Mouse (Mus musculus) thymus, adult 2 months (tissue): ENCODE measurements around the gene Ebpl. TPM values are rescaled to one million over a fixed set of nuclear protein-coding genes. Genes with fewer than 3 reads are reported as not detected.
A peak's percentile ranks its signal among the peaks of the same experiment; 100 is the strongest.

ENCODE experiments used
- DNase-seq: peaks from one replicate; pipeline ENCODE4 v3.0.0; 2021
- H3K27ac ChIP-seq: fragments of 200-500 bp; 2 replicates; pipeline ENCODE4 v1.5.1; 2012; ENCODE audit warnings: low read length, control low read depth; ENCODE audit not compliant: control insufficient read depth, insufficient read depth
- H3K27me3 ChIP-seq: fragments of 200-500 bp; 2 replicates; pipeline ENCODE4 v1.6.1; 2012; ENCODE audit warnings: mild to moderate bottlenecking, low read length, moderate library complexity, mixed read lengths; ENCODE audit not compliant: control insufficient read depth, insufficient read depth
- H3K36me3 ChIP-seq: fragments of 200-500 bp; 2 replicates; pipeline ENCODE4 v1.6.1; 2012; ENCODE audit warnings: mild to moderate bottlenecking, low read length, moderate library complexity; ENCODE audit not compliant: control insufficient read depth, insufficient read depth
- H3K4me1 ChIP-seq: fragments of 200-500 bp; replicated peaks from 2 replicates; pipeline ENCODE4 v1.6.1; 2012; ENCODE audit warnings: low read length; ENCODE audit not compliant: control insufficient read depth, insufficient read depth
- H3K4me3 ChIP-seq: fragments of 200-500 bp; 2 replicates; pipeline ENCODE4 v1.5.1; 2012; ENCODE audit warnings: mild to moderate bottlenecking, low read length, control low read depth, moderate library complexity; ENCODE audit not compliant: control insufficient read depth, insufficient read depth
- CTCF ChIP-seq: fragments of 200-500 bp; IDR thresholded peaks from 2 replicates; pipeline ENCODE4 v1.5.1; 2012; ENCODE audit warnings: mild to moderate bottlenecking, control low read depth, low read length, moderate library complexity, borderline replicate concordance; ENCODE audit not compliant: control insufficient read depth, poor library complexity, insufficient read depth; ENCODE audit errors: extremely low read depth
- POLR2A ChIP-seq: fragments of 200-500 bp; IDR thresholded peaks from 2 replicates; pipeline ENCODE4 v1.6.1; 2012; ENCODE audit warnings: mild to moderate bottlenecking, low read length, control low read depth, moderate library complexity; ENCODE audit not compliant: control insufficient read depth, poor library complexity, insufficient read depth; ENCODE audit errors: extremely low read depth
- WGBS: fragments of 180-500 bp; shearing (Covaris S2); methylation state at CpG from one replicate; pipeline ENCODE4 v1.1.7; 2018; 5-methylcytosine and 5-hydroxymethylcytosine counted together
- polyA plus RNA-seq: library from polyadenylated mRNA; depleted of rRNA; stranded (reverse); fragments of >200 nt; gene quantifications from 2 replicates; pipeline ENCODE4 v1.2.3, GENCODE M21; 2012

The Ebpl gene
- polyA plus RNA-seq, 1 experiment = 2.0 TPM

DNA sequence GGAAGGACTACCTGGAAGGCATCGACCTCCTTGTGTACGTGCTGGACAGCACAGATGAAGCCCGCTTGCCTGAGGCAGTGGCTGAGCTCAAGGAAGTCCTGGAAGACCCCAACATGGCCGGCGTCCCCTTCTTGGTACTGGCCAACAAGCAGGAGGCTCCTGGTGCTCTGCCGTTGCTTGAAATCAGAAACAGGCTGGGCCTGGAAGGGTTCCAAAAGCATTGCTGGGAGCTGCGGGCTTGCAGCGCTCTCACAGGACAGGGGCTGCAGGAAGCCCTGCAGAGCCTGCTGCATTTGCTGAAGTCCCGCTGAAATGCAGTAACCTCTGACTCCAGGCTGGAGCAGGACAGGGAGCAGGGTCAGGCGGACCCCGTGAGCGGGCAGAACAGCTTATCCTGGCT is 49.3 kb downstream of the Ebpl start:
- 25% methylated on average over 12 of the region's 12 CpGs for WGBS
- Histone ChIP-seq H3K4me1 (peaks cover 16% of the 10 kb centered on the region), H3K4me3 (no peak overlapping the region), H3K27me3 (no peaks in the 10 kb centered on the region), H3K36me3 (no peaks in the 10 kb centered on the region), H3K27ac (no peak overlapping the region)
- TF ChIP-seq POLR2A (no peak), CTCF (no peak)
- no peak for DNase-seq

GRCm38 (mm10) chr14:61310036-61310772 is 50.0 kb downstream of the Ebpl start:
- Histone ChIP-seq H3K27ac (no peak overlapping the region), H3K4me1 (peaks cover 16% of the 10 kb centered on the region), H3K4me3 (no peak overlapping the region), H3K36me3 (no peaks in the 10 kb centered on the region), H3K27me3 (no peaks in the 10 kb centered on the region)
- no peak for TF ChIP-seq POLR2A
- TF ChIP-seq CTCF = no peak
- no peak for DNase-seq
- 30% methylated on average over 7 of the region's 7 CpGs for WGBS

GRCm38 (mm10) chr14:61309593-61309992 is 50.6 kb downstream of the Ebpl start, which contains the start of gene Arl11:
Gene Arl11, plus strand, starts transcription at chr14:61309753.
- 21% methylated on average over 6 of the region's 6 CpGs for WGBS
- H3K36me3 ChIP-seq = no peaks in the 10 kb centered on the region
- TF ChIP-seq CTCF (no peak), POLR2A (no peak)
- H3K4me3 ChIP-seq = no peak within 1 kb of the TSS
- peaks cover 16% of the 10 kb centered on the region for H3K4me1 ChIP-seq
- H3K27me3 ChIP-seq = no peaks in the 10 kb centered on the region
- DNase-seq = peak; percentile 21
- no peak within 1 kb of the TSS for H3K27ac ChIP-seq

DNA sequence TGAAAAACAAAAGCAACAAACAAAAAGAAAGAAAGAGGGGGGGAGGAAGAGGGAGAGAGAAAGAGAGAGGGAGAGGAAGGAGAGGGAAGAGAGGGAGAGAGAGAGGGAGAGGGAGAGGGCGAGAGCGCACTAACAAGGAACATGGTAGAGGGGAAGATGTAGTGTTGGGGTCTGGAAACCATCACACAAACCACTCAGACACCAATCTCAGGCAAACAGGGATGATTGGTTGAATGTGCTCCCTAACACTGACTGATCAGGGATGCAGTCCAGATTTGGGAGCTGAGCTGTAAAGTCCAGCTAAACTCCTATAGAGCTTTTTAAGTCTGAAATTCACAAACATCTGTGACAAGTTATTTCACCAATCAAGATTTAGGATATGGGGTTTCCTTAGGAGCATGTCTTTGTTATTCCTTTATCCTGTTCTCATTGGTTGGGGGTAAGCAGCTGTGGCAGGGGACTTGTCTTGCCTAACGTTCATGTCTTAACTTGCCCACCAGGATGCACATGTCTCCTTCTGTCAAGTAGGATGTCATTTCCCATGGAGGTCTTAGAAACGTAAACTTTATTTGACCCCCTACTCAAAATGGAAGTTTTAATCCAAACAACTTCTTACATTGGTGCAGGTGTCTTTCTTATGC is 56.1 kb downstream of the Ebpl start:
- no peak for TF ChIP-seq POLR2A
- no peak for TF ChIP-seq CTCF
- no peak overlapping the region for H3K27ac ChIP-seq
- 77% methylated on average over 4 of the region's 4 CpGs for WGBS
- DNase-seq = no peak
- H3K36me3 ChIP-seq = no peaks in the 10 kb centered on the region
- H3K4me1 ChIP-seq = no peaks in the 10 kb centered on the region
- H3K27me3 ChIP-seq = no peaks in the 10 kb centered on the region
- no peak overlapping the region for H3K4me3 ChIP-seq

- Histone ChIP-seq H3K27me3 (no peaks in the 10 kb centered on the region), H3K36me3 (no peaks in the 10 kb centered on the region), H3K4me1 (no peaks in the 10 kb centered on the region), H3K4me3 (no peak overlapping the region), H3K27ac (no peak overlapping the region)
- no peak for TF ChIP-seq CTCF
- no peak for TF ChIP-seq POLR2A
- 99% methylated on average over 2 of the region's 2 CpGs for WGBS
- DNase-seq = no peak
Measured at GRCm38 (mm10) chr14:61302428-61302827, 57.8 kb downstream of the Ebpl start.

- H3K36me3 ChIP-seq = no peaks in the 10 kb centered on the region
- no peak overlapping the region for H3K27ac ChIP-seq
- WGBS = 31% methylated on average over 2 of the region's 2 CpGs
- H3K27me3 ChIP-seq = no peaks in the 10 kb centered on the region
- TF ChIP-seq CTCF (no peak), POLR2A (no peak)
- H3K4me1 ChIP-seq = no peaks in the 10 kb centered on the region
- no peak overlapping the region for H3K4me3 ChIP-seq
- no peak for DNase-seq
Measured at GRCm38 (mm10) chr14:61301323-61301722, 58.9 kb downstream of the Ebpl start.
